Mouse (Mus musculus): ENCODE results near the gene Odc1.

GRCm38 (mm10) chr12:17510158-17510557 lies 34.4 kb upstream of the Odc1 start:
- TF ChIP-seq POLR2A (IDR thresholded peaks at IDR 0.05; ENCODE audit: borderline replicate concordance, control insufficient read depth, low read depth, low read length) (no peak), CTCF (IDR thresholded peaks at IDR 0.05; ENCODE audit: control insufficient read depth, insufficient read depth, low read length) (no peak)
